Mouse (Mus musculus) MEL (cell line): Measurements from ENCODE around the gene Aff2.

ENCODE experiments used
- ETS1 ChIP-seq: IDR thresholded peaks from 2 replicates; pipeline ENCODE4 v1.6.1; 2012; ENCODE audit warnings: low read depth, mild to moderate bottlenecking, inconsistent platforms, low read length, improper control_type of control experiment, moderate library complexity
- ZC3H11A ChIP-seq: IDR thresholded peaks from 2 replicates; pipeline ENCODE4 v1.6.1; 2012; ENCODE audit warnings: low read depth, mild to moderate bottlenecking, inconsistent platforms, low read length, improper control_type of control experiment

- TF ChIP-seq ZC3H11A (no peak), ETS1 (no peak)
Observed at GRCm38 (mm10) chrX:69698840-69699239, 338.7 kb downstream of the Aff2 start.
